Mouse (Mus musculus) frontal cortex, postnatal 14 days (tissue): ENCODE results near the gene Lrr1.

Source experiments
- DNase-seq, 2 experiments: peaks; one replicate each; pipeline ENCODE4 v3.0.0; 2022; ENCODE audit warnings: low spot score in 2 of 2

Lrr1 gene

GRCm38 (mm10) chr12:69197378-69198163, 29.0 kb downstream of the Lrr1 start:
- DNase-seq: peak in 1 of 2 experiments; percentile 19

- DNase-seq: peak; percentile 49 to 58
These were observed 29.5 kb downstream of the Lrr1 start, which contains the start of gene Dnaaf2 for GRCm38 (mm10) chr12:69198164-69198535. Gene Dnaaf2, minus strand, starts transcription at chr12:69198429.

- DNase-seq: no peak
These were observed 30.4 kb downstream of the Lrr1 start for GRCm38 (mm10) chr12:69198985-69199384.

GRCm38 (mm10) chr12:69204052-69204833, 35.6 kb downstream of the Lrr1 start, which contains the start of gene Gm49384:
Gene Gm49384, minus strand, starts transcription at chr12:69204267.
- no peak for DNase-seq

GRCm38 (mm10) chr12:69207396-69207795, 38.8 kb downstream of the Lrr1 start:
- no peak for DNase-seq

GRCm38 (mm10) chr12:69207926-69208325, 39.3 kb downstream of the Lrr1 start:
- DNase-seq: no peak

- no peak for DNase-seq
These were observed 39.9 kb downstream of the Lrr1 start for GRCm38 (mm10) chr12:69208520-69208919.

- no peak for DNase-seq
These were observed 41.7 kb downstream of the Lrr1 start for GRCm38 (mm10) chr12:69210056-69210979.

- DNase-seq: no peak
These were observed 42.4 kb downstream of the Lrr1 start for GRCm38 (mm10) chr12:69211057-69211456.

- DNase-seq: no peak
These were observed 44.7 kb downstream of the Lrr1 start for GRCm38 (mm10) chr12:69213186-69213777.

GRCm38 (mm10) chr12:69214393-69214792, 45.8 kb downstream of the Lrr1 start:
- DNase-seq: no peak

GRCm38 (mm10) chr12:69215000-69215785, 46.6 kb downstream of the Lrr1 start:
- DNase-seq: peak; percentile 23 to 30

- DNase-seq: no peak
These were observed 48.0 kb downstream of the Lrr1 start for GRCm38 (mm10) chr12:69216587-69216986.

- DNase-seq: no peak
These were observed 52.1 kb downstream of the Lrr1 start for GRCm38 (mm10) chr12:69220613-69221277.

GRCm38 (mm10) chr12:69227776-69228466, 59.3 kb downstream of the Lrr1 start, which contains the start of gene Pole2:
Gene Pole2, minus strand, starts transcription at chr12:69228195.
- DNase-seq: peak; percentile 63 to 78
